Mouse (Mus musculus) forebrain, embryonic 12.5 days (tissue): ENCODE measurements around the gene Fam214a. TPM values are rescaled to one million over a fixed set of nuclear protein-coding genes. Genes with fewer than 3 reads are reported as not detected.

Experiments
- polyA plus RNA-seq: library from polyadenylated mRNA; unstranded; fragments of >200 nt; fragmentation: Nextera tagmentation; extraction: Ambion mirVana; gene quantifications from 2 replicates; pipeline ENCODE4 v1.2.1, GENCODE M21; 2016

Fam214a gene
- polyA plus RNA-seq, 1 experiment from 2014 or later = 30.9 TPM

Other genes starting within 250 kb of the Fam214a start
- 2.7 TPM in 2 replicates for gene Onecut1, start 91.0 kb upstream of the Fam214a start, polyA plus RNA-seq
- 321 and 326 TPM in 2 replicates for gene Arpp19, start 84.7 kb downstream of the Fam214a start, polyA plus RNA-seq
- gene Myo5a, start 118.1 kb downstream of the Fam214a start, polyA plus RNA-seq = 36.8 and 45.9 TPM in 2 replicates